Mouse (Mus musculus): Measurements from ENCODE around the gene Slc37a1.
"Not testable (repeated sequence)": the region's sequence is repeated elsewhere in the genome, so short reads cannot be mapped to it uniquely, and the experiment has no call there.

The Slc37a1 gene

DNA sequence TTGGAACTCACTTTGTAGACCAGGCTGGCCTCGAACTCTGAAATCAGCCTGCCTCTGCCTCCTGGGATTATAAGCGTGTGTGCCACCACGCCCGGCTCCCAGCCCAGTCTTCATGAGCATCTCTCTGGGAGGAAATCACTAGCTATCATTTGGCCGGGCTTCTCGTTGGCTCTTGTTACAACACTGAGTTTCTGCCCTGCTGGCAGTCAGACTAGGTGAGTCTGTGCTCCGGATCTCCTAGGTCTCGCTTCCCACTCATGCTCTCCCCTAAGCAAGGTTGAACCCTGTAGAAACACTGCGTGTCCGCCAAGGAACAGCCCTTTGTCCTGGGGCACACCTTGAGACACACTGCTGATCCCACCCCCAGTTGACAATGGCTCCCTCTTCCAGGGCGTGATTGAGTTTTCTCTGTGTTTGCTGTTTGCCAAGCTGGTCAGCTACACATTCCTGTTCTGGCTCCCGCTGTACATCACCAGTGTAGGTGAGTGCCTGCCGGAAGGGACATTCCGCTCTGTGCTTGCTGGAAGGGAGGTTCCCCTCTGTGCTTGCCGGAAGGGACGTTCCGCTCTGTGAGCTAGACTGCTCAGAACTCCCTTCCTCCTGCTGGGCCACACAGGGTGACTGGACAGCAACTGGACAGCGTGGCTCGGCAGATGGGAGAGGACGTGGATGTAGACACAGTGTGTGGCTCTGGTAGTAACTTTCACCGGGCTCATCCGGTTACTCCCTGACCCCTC is 48.9 kb downstream of the Slc37a1 start:
- in situ Hi-C loops (cut with MboI; ENCODE audit: unreplicated experiment in 2 of 2) = loop anchor here in 1 of 2 experiments (10.0 kb wide), 1 partner anchor 329 kb away; no protein-coding TSS in a partner anchor

DNA sequence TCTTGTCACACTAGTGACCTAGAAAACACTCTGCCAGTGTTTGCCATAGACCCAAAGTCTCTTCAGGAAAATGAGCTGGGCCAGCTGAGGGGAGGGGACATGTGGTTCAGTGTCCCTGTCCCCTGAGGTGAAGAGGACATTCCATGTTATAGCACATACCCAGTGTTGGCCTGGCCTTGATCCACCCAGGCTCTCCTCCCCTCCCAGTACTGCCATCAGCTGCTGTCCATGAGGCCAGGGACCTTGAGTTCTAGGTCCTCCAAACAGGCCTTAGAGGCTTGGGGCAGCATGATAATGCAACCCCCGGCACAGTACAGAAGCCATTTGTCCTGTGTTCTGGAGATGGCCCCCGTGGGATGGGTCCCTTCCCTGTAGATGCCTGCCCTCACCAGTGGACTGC is 53.2 kb downstream of the Slc37a1 start:
- in situ Hi-C loops (cut with MboI; ENCODE audit: unreplicated experiment in 2 of 2) = loop anchor here in 1 of 2 experiments (5.0 to 10.0 kb wide), 2 partner anchors 325 to 332 kb away; no protein-coding TSS in a partner anchor

GRCm38 (mm10) chr17:31342191-31342590 is 55.6 kb downstream of the Slc37a1 start:
- in situ Hi-C loops (cut with MboI; ENCODE audit: unreplicated experiment in 2 of 2) = loop anchor here in 1 of 2 experiments (5.0 kb wide), 1 partner anchor 335 kb away; no protein-coding TSS in a partner anchor

DNA sequence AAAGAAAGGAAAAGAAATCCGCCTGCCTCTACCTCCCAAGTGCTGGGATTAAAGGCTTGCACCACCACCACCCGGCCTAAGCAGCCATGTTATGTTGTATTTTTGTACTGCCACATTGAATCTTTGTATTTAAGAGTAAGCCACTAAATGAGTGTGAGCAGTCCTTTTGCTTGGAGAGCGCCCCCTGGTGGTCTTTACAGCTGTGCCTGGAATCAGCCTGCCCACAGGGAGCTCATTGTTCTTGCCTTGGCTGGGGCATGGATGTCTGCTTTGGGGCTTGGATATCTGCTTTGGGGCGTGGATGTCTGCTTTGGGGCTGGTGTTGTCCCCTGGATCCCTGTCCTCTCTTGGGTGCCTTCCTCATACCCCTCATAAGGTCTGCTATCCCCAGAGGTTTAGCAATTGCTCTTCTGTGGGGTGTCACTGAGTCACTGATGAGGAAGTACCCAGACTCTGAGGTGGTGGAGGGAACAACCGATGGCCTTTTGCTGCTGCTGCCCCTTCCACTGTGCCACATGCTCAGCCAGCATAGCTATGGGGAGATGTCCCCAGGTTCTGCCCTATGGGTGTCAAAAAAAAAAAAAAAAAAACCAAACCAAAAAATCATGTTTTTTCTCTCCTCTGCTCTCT is 57.7 kb downstream of the Slc37a1 start:
- in situ Hi-C loops (cut with MboI; ENCODE audit: unreplicated experiment in 2 of 2) = loop anchor here in 1 of 2 experiments (5.0 kb wide), 1 partner anchor 337 kb away; no protein-coding TSS in a partner anchor

DNA sequence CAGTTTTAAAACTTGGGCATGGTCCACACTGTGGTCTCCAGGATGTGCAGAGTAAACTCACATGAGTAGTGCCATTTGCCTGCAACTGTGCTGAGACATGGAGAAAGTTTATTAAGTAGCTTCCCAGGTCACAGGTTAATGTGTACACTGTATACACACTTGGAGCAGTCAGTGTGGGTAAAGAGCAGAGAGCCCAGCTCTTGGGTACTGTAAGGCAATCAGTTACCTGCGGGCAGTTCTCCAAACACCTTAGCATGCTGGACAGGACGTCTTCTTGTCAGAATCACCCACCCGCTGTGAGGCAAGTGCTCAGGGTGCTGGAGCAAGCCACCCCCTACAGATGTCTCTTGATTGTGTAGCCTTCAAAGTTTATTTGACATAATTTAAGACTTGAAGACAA is 58.2 kb downstream of the Slc37a1 start:
- in situ Hi-C loops (cut with MboI; ENCODE audit: unreplicated experiment in 2 of 2) = loop anchor here in 1 of 2 experiments (5.0 kb wide), 1 partner anchor 338 kb away; no protein-coding TSS in a partner anchor

DNA sequence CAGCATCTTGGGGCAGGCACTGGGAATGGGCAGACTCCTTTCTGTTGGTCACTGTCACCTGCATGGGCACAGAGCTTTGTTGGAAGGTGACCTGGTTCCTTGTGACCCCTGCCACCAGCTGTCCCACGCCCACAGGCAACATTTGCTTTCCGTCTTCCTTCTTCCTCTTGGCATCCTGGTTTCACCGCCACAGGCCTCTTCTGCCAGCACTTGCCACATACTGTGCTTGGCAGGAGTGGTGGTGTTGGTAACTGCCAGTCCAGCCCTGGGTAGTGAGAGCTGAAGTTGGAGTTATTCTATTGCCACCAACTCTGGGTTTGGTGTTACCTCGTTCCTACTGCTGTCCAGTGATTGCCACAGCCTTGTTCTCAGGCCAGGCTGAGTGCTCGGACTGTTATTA is 61.5 kb downstream of the Slc37a1 start:
- in situ Hi-C loops (cut with MboI; ENCODE audit: unreplicated experiment in 2 of 2) = no loop called here

DNA sequence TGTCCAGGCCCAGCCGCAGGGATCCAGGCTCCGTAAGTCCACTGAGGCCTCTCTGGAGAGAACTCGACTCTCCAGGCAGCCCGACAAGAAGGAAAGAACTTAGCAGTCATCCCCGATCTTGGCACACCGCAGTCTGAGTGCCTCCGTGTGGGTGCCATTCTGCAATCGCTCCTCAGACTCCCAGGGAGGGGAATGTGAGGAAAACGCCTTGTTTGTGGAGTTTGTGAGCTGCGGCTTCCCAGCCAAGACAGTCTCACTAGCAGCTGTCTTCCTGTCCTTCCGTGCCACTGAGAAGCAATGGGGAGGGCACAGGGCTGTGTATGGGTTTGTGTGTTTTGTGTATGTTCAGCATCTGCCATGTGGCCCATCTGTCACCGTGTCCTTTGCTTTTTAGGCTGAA is 62.8 kb downstream of the Slc37a1 start:
- in situ Hi-C loops (cut with MboI; ENCODE audit: unreplicated experiment in 2 of 2) = no loop called here

GRCm38 (mm10) chr17:31351984-31352383 is 65.4 kb downstream of the Slc37a1 start:
- in situ Hi-C loops (cut with MboI; ENCODE audit: unreplicated experiment in 2 of 2) = no loop called here

GRCm38 (mm10) chr17:31353255-31353654 is 66.7 kb downstream of the Slc37a1 start:
- in situ Hi-C loops (cut with MboI; ENCODE audit: unreplicated experiment in 2 of 2) = no loop called here

DNA sequence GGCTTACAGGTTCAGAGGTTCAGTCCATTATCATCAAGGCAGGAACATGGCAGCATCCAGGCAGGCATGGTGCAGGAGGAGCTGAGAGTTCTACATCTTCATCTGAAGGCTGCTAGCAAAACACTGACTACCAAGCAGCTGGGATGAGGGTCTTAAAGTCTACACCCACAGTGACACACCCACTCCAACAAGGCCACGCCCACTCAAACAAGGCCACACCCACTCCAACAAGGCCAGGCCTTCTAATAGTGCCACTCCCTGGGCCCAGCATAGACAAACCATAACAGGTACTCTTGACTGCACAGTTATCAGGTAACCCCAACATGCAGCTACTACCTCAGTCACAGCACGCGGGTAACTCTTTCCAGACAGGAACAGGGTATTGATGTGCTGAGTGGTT is 68.1 kb downstream of the Slc37a1 start:
- in situ Hi-C loops (cut with MboI; ENCODE audit: unreplicated experiment in 2 of 2) = not testable (repeated sequence)

DNA sequence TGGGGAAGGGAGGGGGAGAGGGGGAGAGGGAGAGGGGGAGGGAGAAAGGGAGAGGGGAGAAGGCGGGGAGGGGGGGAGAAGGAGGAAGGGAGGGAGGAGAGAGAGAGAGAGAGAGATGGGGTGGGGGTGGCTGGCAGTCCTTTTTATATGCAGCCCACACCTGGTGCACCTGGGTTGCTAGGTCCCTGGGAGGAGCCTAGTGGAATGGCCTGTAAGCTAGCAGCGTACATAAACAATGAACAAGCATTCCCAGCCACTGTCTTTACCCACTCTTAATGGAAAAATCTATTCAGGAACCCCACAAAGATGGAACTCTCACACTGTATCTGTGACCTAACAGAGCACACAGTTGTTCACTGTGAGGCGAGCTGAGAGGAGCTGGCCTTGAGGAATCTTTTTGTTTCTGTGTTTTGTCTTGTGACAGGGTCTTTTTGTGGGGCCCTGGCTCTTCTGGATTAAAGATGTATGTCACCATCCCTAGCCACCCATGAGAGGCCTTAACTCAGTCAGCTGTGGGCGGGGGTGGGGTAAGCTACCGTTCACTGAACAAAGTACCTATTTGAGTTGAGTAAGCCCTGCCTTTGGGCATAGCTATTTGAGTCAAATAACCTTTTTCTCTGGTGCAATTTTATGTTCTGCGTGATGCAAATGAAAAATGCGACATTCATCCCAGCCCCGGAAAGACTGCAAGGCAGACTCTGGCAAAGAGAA is 69.4 kb downstream of the Slc37a1 start:
- in situ Hi-C loops (cut with MboI; ENCODE audit: unreplicated experiment in 2 of 2) = no loop called here

- in situ Hi-C loops (cut with MboI; ENCODE audit: unreplicated experiment in 2 of 2) = no loop called here
Measured at GRCm38 (mm10) chr17:31360582-31360981, 74.0 kb downstream of the Slc37a1 start.

GRCm38 (mm10) chr17:31365586-31366166 is 79.1 kb downstream of the Slc37a1 start:
- in situ Hi-C loops (cut with MboI; ENCODE audit: unreplicated experiment in 2 of 2) = no loop called here

GRCm38 (mm10) chr17:31370221-31370620 is 83.6 kb downstream of the Slc37a1 start:
- in situ Hi-C loops (cut with MboI; ENCODE audit: unreplicated experiment in 2 of 2) = loop anchor here in 1 of 2 experiments (10.0 kb wide), 1 partner anchor 125 kb away; no protein-coding TSS in a partner anchor

DNA sequence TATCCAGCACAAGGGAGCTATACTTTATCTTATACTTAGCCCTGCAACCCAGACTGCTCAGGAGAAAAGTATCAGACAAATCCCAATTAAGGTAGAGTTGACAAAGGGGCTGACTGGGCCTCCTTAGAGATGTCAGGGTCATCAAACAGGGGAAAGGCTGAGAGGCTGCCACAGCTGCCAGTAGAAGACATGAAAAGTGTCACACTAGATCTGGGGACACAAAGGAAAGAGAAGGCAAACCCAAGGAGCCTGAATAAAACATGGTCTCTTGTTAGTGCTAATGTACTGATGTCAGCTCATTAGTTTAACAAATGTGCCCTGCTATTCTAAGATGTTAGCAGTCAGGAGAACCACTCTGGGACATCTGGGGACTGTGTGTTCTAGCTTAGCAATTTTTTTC is 84.3 kb downstream of the Slc37a1 start:
- in situ Hi-C loops (cut with MboI; ENCODE audit: unreplicated experiment in 2 of 2) = loop anchor here in 1 of 2 experiments (10.0 kb wide), 1 partner anchor 124 kb away; no protein-coding TSS in a partner anchor

DNA sequence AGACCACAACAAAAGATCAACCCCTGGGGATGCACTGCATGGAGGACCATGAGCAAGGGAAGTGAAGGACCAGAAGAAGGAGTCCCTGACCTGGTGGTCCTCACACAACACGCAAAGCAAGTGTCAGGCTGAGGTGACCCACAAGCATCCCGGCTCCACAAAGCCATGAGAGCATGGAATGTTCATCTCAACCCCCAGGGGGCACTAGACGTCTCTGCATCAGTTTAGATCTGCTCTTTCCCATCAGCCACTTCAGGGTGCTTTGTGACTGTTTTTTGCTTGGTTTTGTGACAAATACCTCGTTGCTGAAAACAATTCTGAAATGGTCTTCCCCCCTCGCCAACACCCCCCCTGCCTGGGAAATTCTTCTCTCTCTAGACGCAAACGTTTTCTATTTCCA is 91.4 kb downstream of the Slc37a1 start:
- in situ Hi-C loops (cut with MboI; ENCODE audit: unreplicated experiment in 2 of 2) = loop anchor here (5.0 to 10.0 kb wide), 2 partner anchors 114 to 117 kb away; no protein-coding TSS in a partner anchor

- in situ Hi-C loops (cut with MboI; ENCODE audit: unreplicated experiment in 2 of 2) = loop anchor here (5.0 to 10.0 kb wide), 2 partner anchors 114 to 116 kb away; no protein-coding TSS in a partner anchor
Measured at GRCm38 (mm10) chr17:31378361-31378761, 91.8 kb downstream of the Slc37a1 start.

DNA sequence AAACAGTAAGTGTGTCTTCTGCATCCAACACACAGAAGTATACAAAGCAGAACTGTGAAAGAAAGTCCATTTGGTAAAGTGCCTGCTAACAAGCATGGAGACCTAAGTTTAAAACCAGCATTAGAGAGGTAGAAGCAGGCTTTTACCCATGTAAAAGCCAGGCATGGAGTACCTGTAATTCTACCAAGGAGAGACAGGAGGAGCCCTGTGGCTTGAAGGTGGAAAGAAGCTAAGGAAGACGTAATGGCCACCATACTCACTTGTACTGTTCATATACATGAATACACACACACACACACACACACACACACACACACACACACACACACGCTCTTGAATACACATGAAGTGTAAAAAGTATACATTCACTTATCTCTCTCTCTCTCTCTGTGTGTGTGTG is 92.5 kb downstream of the Slc37a1 start:
- in situ Hi-C loops (cut with MboI; ENCODE audit: unreplicated experiment in 2 of 2) = loop anchor here (5.0 to 10.0 kb wide), 2 partner anchors 113 to 116 kb away; no protein-coding TSS in a partner anchor

GRCm38 (mm10) chr17:31379863-31380262 is 93.3 kb downstream of the Slc37a1 start:
- in situ Hi-C loops (cut with MboI; ENCODE audit: unreplicated experiment in 2 of 2) = loop anchor here (5.0 to 10.0 kb wide), 2 partner anchors 112 to 115 kb away; no protein-coding TSS in a partner anchor

GRCm38 (mm10) chr17:31383320-31383719 is 96.7 kb downstream of the Slc37a1 start:
- in situ Hi-C loops (cut with MboI; ENCODE audit: unreplicated experiment in 2 of 2) = no loop called here
